Mouse (Mus musculus): ENCODE results near the gene Tctn3.

The Tctn3 gene

GRCm38 (mm10) chr19:40555136-40555535 is 56.9 kb downstream of the Tctn3 start:
- no peak for DNase-seq (ENCODE audit: low spot score in 2 of 2)

GRCm38 (mm10) chr19:40554343-40554742 is 57.7 kb downstream of the Tctn3 start:
- DNase-seq (ENCODE audit: low spot score in 2 of 2) = no peak

- DNase-seq (ENCODE audit: low spot score in 2 of 2) = peak in 1 of 2 experiments; percentile 28
Observed at GRCm38 (mm10) chr19:40553849-40554248, 58.2 kb downstream of the Tctn3 start.

- DNase-seq (ENCODE audit: low spot score in 2 of 2) = no peak
Observed at GRCm38 (mm10) chr19:40553014-40553789, 58.8 kb downstream of the Tctn3 start.

- peak in 1 of 2 experiments; percentile 38 for DNase-seq (ENCODE audit: low spot score in 2 of 2)
Observed at GRCm38 (mm10) chr19:40549516-40550135, 62.4 kb downstream of the Tctn3 start.

DNA sequence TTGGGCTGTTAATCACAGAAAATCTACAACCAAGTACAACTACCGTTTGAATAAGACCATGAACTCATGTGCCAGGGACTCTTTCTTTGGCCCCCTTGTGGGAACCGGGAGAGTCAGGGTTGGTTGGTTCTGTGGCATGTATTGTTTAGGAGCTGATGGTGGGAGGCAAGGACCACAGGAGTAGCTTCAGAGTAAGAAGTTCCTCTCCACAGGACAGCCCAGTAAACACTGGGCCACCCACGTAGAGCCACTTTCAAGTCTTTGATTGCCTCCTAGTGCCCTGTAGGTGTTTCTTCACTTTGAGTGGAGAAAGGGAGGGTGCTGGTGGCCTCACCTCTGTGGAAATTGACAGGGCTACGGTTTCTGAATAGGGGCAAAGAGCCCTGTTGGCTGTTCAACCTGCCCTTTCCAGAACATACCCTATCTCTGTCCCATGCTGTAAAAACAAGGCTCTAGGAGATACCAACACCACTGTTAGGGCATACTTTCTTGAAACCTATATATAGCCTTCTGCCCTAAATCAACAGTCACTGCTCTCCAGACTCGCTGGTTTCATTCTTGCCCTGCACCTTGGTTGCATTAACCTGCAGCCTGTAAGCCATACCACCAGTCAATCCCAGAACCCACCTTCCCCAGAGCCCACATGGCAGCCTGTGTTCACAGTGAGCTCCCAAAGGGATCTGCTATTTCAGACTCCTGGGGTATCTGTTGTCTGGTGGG is 63.1 kb downstream of the Tctn3 start:
- no peak for DNase-seq (ENCODE audit: low spot score in 2 of 2)

GRCm38 (mm10) chr19:40548386-40548785 is 63.6 kb downstream of the Tctn3 start:
- DNase-seq (ENCODE audit: low spot score in 2 of 2) = no peak

All from frontal cortex, postnatal 36 days (tissue).